Mouse (Mus musculus) lung, adult 2 months (tissue): Measurements from ENCODE around the gene Srrm3.

Experiments
- CTCF ChIP-seq: fragments of 200-500 bp; IDR thresholded peaks from 2 replicates; pipeline ENCODE4 v1.5.1; 2011; ENCODE audit warnings: mild to moderate bottlenecking, low read length, control low read depth; ENCODE audit not compliant: insufficient read depth
- POLR2A ChIP-seq: fragments of 200-500 bp; IDR thresholded peaks from 2 replicates; pipeline ENCODE4 v1.6.1; 2011; ENCODE audit warnings: low read depth, mild to moderate bottlenecking, control low read depth, low read length, borderline replicate concordance; ENCODE audit errors: extremely low read depth

DNA sequence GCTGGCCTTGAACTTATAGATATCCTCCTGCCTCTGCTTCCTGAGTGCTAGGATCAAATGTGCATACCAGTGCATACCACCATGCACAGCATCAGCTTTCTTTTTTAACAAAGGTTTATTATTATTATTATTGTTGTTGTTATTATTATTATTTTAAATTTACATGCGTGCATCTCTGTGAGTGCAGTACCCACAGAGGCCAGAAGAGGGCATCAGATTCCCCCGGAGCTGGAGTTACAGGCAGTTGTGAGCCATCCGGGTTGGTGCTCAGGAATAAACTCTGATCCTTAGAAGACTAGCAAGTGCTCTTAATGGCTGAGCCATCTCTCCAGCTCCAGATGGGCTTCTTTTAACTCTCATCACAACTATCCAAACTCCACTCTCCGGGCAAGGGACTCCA lies 6.9 kb upstream of the Srrm3 start:
- TF ChIP-seq CTCF, result peak; percentile 27
- TF ChIP-seq POLR2A, result no peak
